Mouse (Mus musculus) gastrocnemius, adult 2 months (tissue): ENCODE results near the gene Phox2a. TPM values are rescaled to one million over a fixed set of nuclear protein-coding genes. Genes with fewer than 3 reads are reported as not detected.

Experiments
- DNase-seq: peaks from one replicate; pipeline ENCODE4 v3.0.0; 2022
- H3K27ac ChIP-seq: fragments of 200-600 bp; 2 replicates; pipeline ENCODE4 v1.8.1; 2022; ENCODE audit warnings: mild to moderate bottlenecking
- H3K4me3 ChIP-seq: fragments of 200-600 bp; 2 replicates; pipeline ENCODE4 v1.8.1; 2022; ENCODE audit warnings: mild to moderate bottlenecking, moderate library complexity
- CTCF ChIP-seq: fragments of 200-600 bp; IDR thresholded peaks from 2 replicates; pipeline ENCODE4 v1.8.1; 2022; ENCODE audit warnings: antibody characterized with exemption, mild to moderate bottlenecking, moderate library complexity
- intact Hi-C: fragments of 180-260 bp; cut with DNase I; formaldehyde crosslinking; loops from one replicate; pipeline ENCODE4 v1.15.1; 2025
- long read RNA-seq, 2 experiments: library from polyadenylated mRNA; stranded (forward); transcript quantifications; one replicate each; pipeline ENCODE4 v2.0.0; 2021
- total RNA-seq, 2 experiments: library from RNA; stranded (reverse); gene quantifications; 2 replicates each; pipeline ENCODE4 v1.2.3; 2021

Gene Phox2a
- total RNA-seq, result not detected
- long read RNA-seq, experiment 1, result 0 reads
- long read RNA-seq, experiment 2, result 0 reads

DNA sequence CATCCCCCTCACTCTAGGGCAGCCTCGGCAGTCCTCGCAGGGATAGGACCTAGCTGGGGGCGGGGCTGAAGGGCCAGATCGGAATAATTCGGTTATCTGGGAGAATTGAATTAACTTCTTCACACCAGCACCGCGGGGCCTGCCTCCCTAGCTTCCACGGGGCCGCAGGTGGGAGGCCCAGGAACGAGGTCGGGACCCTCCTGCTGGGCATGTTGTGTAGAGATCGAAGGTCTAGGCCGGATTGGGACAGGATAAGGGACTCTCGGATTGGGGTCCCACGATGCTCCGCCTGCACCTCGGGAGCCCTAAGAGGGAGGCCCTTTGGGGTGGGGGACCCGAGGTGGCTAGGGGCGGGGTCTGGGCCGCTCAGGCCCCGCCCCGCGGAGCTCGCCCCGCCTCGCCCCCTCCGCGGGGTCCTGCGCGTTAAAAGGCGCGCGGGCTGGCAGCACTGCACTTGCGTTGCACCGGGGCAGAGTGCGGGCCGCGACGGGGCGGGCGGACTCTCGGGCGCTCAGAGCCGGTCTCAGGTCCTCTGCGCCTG, at the start of gene Phox2a:
Phox2a (plus strand) TSS at position 453 of the 541 bp plus-strand sequence.
- no peak for TF ChIP-seq CTCF
- intact Hi-C loops, result loop anchor here (5.0 kb wide), 1 partner anchor 51 kb away; no protein-coding TSS in a partner anchor
- peak within 1 kb of the TSS; percentile 49 for H3K4me3 ChIP-seq
- no peak for DNase-seq
- no peak within 1 kb of the TSS for H3K27ac ChIP-seq

GRCm38 (mm10) chr7:101770051-101770450, 48.1 kb upstream of the Phox2a start:
- H3K4me3 ChIP-seq, result no peak overlapping the region
- H3K27ac ChIP-seq, result no peak overlapping the region
- TF ChIP-seq CTCF, result no peak
- no peak for DNase-seq
- intact Hi-C loops, result no loop called here

DNA sequence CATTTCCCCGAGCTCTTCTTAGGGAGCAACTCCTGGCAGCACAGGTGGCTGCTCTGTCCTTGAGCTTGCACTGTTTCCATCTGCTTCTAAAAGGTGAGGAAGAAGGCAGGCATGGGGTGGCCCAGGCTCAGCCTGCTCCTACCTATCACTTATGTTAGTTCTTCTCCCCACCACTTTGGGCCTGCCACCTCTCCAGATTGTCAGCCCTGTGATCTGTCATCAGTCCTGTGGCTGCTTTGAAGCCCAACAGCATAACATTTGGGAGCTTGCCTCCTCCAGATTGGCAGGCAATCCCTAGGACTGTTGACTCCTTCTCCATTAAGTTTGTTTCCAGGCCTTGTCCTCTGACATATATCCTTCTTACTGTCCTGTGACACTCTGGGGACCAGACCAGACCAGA, 46.5 kb upstream of the Phox2a start:
- TF ChIP-seq CTCF, result no peak
- Histone ChIP-seq H3K27ac (no peak overlapping the region), H3K4me3 (no peak overlapping the region)
- no peak for DNase-seq
- intact Hi-C loops, result no loop called here

DNA sequence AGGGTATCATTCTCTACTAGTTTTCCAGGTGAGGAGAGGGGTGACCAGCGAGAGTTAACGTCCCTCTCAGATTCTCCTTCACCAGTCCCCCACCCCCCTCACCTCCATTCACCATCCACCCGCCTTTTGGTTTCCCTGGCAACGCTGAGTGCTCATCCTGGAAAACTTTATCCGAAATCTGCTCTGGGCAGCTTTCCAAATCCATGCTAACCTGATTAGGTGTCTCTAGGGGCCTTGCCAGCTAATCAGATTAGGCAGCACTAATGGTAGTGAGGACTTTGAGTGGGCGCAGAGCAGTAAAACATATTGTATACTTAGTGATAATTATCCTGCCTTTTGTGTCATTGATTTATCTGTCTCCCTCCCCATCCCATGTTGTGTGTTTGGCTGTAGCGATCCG, 45.4 kb upstream of the Phox2a start:
- no peak overlapping the region for H3K27ac ChIP-seq
- no peak for TF ChIP-seq CTCF
- H3K4me3 ChIP-seq, result no peak overlapping the region
- no peak for DNase-seq
- intact Hi-C loops, result no loop called here

DNA sequence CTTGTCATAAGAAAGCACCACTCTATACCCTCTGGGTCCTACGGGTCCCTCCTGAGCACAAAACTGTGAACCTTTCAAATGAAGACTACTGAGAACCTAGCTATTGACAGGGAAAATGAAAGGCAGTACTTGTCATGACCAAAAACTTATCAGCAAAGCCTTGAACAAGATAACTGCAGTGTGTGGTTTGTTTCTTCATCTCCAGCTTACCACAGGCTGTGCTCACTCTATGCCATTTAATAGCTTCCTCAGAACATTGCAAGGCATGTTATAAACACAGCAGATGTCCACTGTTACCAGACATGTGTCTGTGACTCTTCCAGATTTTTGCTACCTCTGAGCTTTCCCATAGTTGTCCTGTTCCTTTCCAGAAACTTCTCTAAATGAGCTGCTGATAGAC, 41.1 kb upstream of the Phox2a start:
- Histone ChIP-seq H3K27ac (no peak overlapping the region), H3K4me3 (no peak overlapping the region)
- DNase-seq, result no peak
- intact Hi-C loops, result no loop called here
- TF ChIP-seq CTCF, result no peak

DNA sequence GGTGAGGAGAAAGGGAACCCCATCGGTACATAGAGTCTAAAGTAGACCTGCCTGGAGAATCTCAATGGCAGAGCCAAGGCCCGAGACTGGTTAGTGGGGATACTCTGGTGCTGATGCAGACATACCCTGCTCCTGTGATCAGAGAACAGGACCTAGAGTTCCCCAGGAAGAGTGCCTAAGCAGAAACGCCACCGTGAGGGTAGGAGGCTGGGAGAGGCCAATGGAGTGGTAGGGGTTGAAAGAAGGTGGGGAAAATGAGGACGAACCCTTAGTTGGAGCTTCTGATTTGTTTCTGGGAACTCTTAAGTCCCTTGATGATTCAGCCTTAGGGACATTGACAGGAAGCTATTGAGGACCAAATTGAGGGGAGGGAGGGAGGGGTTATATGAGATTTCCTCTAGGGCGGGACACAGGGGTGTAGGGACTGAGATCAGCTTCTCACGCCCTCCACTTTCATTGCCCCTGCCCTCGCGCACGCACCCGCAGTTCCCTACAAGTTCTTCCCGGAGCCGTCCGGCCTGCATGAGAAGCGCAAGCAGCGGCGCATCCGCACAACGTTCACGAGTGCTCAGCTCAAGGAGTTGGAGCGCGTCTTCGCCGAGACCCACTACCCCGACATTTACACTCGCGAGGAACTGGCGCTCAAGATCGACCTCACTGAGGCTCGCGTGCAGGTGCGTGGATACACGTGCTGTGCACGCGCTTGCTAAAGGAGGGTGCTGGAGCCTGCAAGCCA, 2.4 kb downstream of the Phox2a start:
- peak overlapping the region; percentile 68 for H3K4me3 ChIP-seq
- TF ChIP-seq CTCF, result no peak
- intact Hi-C loops, result no loop called here
- DNase-seq, result no peak
- no peak overlapping the region for H3K27ac ChIP-seq

- intact Hi-C loops, result no loop called here
- TF ChIP-seq CTCF, result 0 out of 2 replicates have a peak, but pooled peaks have one; percentile 4
- DNase-seq, result peak; percentile 83
- H3K4me3 ChIP-seq, result peak overlapping the region; percentile 68
- H3K27ac ChIP-seq, result peak overlapping the region; percentile 71
Measured at GRCm38 (mm10) chr7:101821571-101822501, 3.7 kb downstream of the Phox2a start.

DNA sequence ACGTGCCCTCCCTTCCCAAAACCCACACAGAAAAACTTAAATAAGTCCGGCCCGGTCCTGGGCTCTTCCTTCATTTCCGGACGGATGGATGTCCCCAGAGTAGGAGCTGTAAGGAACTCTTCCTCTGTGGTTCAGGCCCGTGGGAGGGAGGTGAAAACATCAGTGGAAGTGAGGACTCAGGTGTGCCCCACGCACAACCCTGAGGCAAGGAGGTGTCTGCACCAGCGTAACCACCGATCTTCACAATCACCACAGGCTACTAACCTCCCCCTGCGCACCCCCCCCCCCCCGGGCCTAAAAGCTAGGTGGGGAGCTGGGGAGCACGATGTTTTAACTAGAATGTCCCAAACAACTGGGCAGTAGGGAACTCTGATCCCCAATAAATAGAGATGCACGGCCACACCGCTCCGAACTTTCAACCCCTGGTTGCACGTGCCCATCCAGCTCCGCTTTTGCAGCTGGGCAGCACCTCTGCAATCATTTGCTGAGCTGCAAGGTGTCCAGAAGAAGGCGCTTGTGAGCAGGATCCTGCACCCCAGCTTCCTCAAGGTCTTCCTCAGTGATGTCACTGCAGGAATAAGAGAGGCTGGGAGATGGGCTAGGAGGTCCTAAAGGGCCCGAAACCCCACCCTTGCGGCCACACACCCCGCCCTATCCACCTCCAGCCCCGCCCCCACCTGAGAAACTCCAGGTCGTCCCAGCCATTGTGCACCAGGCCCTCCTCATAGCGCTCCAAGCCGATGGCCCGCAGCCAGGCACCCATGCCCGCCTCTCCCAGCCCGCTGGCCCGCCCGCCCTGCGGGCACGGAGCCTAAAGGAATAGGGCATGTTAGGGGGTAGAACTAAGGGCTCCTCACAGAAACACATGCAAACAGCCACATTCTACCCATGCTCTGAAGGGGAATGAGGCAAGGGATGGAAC, 5.0 kb downstream of the Phox2a start:
- Histone ChIP-seq H3K27ac (no peak overlapping the region), H3K4me3 (no peak overlapping the region)
- peak; percentile 47 for DNase-seq
- peak; percentile 46 for TF ChIP-seq CTCF
- intact Hi-C loops, result no loop called here

DNA sequence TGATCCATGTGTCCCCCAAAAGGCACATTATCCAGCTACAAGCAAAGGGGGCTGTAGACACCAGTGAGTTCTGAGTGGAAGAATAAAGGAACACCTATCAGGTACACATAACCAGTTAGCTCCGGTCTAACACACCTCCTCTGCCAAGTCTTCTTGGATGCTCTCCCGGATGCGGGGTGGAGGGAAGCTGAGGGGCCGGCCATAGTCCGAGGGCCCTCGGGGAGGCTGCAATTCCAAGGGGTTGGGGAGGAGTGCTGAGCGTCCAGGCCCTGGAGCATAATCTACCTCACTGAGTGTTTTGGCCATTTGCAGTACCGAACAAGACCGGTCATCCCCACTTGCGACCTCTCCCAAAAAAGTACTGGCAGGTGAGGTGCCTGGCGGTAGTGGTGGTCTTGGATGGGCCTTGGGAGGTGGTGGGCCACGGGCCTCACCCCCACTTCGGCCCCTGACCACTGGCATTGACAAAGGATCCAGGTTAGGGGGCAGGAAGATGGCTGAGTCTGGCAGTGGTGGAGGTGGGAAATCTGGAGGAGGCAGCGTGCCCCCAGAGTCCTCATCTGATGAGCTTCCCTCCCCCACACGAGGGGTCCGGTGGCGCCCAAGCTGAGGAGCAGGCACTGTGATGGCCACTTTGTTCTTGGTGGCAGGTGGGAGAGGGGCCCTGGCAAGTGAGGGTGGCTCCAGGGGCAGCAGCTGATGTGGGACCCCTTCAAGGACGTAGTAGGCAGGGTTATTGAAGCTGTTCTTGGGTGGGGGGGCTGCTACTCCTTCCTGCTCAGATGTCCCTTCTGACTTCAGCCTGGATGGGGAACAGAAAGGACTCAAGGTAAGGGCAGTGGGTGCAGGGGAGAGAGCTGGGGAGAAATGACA, 5.9 kb downstream of the Phox2a start:
- H3K4me3 ChIP-seq, result no peak overlapping the region
- intact Hi-C loops, result no loop called here
- H3K27ac ChIP-seq, result no peak overlapping the region
- DNase-seq, result no peak
- TF ChIP-seq CTCF, result no peak

GRCm38 (mm10) chr7:101830373-101830772, 12.3 kb downstream of the Phox2a start:
- no peak for DNase-seq
- H3K27ac ChIP-seq, result no peak overlapping the region
- intact Hi-C loops, result no loop called here
- TF ChIP-seq CTCF, result peak; percentile 42
- H3K4me3 ChIP-seq, result no peak overlapping the region

GRCm38 (mm10) chr7:101831437-101831836, 13.3 kb downstream of the Phox2a start:
- Histone ChIP-seq H3K27ac (no peak overlapping the region), H3K4me3 (no peak overlapping the region)
- no peak for DNase-seq
- no peak for TF ChIP-seq CTCF
- intact Hi-C loops, result no loop called here
